Comparison of ENCODE assay signal across 8 mouse cellular contexts in genomic region chr7:81571108-81571940, GRCm38 (mm10). TPM values are rescaled to one million over a fixed set of nuclear protein-coding genes. Genes with fewer than 3 reads are reported as not detected.
DNase-seq lines count a peak whose midpoint lies in the region; ATAC-seq lines count a peak whose summit lies in the region.

Gene Whamm (plus strand): TSS chr7:81571266.

- peak; percentile 93 for DNase-seq in Muller cell, postnatal 12 days (ENCODE audit: inconsistent ontology term)
- peak; percentile 93 for DNase-seq in cerebellum, adult 9-11 months
- peak; percentile 92 to 93 for DNase-seq in frontal cortex, adult 2 months (ENCODE audit: extremely low spot score in 1 of 2, low spot score in 1 of 2)
- DNase-seq in hindbrain, embryonic 11.5 days (ENCODE audit: low spot score), result peak; percentile 89
- peak; percentile 89 to 92 for DNase-seq in layer of hippocampus, postnatal 10 days (ENCODE audit: low spot score in 2 of 2)
- peak; percentile 96 for DNase-seq in lung, postnatal 10 days
- DNase-seq in ovary, postnatal 36 days (ENCODE audit: low spot score), result peak; percentile 86
- DNase-seq in thymus, postnatal 25 days, result peak; percentile 92

- under 1% methylated on average over 88 of the region's 96 CpGs for WGBS in hindbrain, embryonic 11.5 days

- H3K27me3 ChIP-seq in hindbrain, embryonic 11.5 days (ENCODE audit: control insufficient read depth, insufficient read depth, low read length), result no peaks in the 10 kb centered on the region

- H3K4me2 ChIP-seq in hindbrain, embryonic 11.5 days (replicated peaks; ENCODE audit: low read depth, low read length), result peak within 1 kb of the TSS; percentile 47

- peak within 1 kb of the TSS; percentile 95 for H3K27ac ChIP-seq in hindbrain, embryonic 11.5 days (ENCODE audit: low read depth, low read length)

- peak within 1 kb of the TSS; percentile 83 for H3K4me3 ChIP-seq in hindbrain, embryonic 11.5 days (ENCODE audit: low read depth, low read length)

- H3K9ac ChIP-seq in hindbrain, embryonic 11.5 days (ENCODE audit: low read depth, low read length), result peak within 1 kb of the TSS; percentile 79

- H3K9me3 ChIP-seq in hindbrain, embryonic 11.5 days (ENCODE audit: control insufficient read depth, low read length), result no peaks in the 10 kb centered on the region

- 0 out of 2 replicates have a peak, but pooled peaks cover 2% of the 10 kb centered on the region for H3K4me1 ChIP-seq in hindbrain, embryonic 11.5 days (replicated peaks; ENCODE audit: control insufficient read depth, insufficient read depth, low read length)

- peak; percentile 100 for ATAC-seq in hindbrain, embryonic 11.5 days (ENCODE audit: low FRiP score)

- no peaks in the 10 kb centered on the region for H3K36me3 ChIP-seq in hindbrain, embryonic 11.5 days (ENCODE audit: control insufficient read depth, insufficient read depth, low read length)

RNA-seq across cellular contexts. Expression of gene Whamm, which starts in this region (rescaled TPM):
- polyA plus RNA-seq in frontal cortex, adult 2 months (2012; rRNA removed), result 21.4 and 24.2 TPM in 2 replicates
- polyA plus RNA-seq in hindbrain, embryonic 11.5 days (2014; fragmentation: Nextera tagmentation; extraction: Ambion mirVana), result 7.5 and 9.0 TPM in 2 replicates
- 10 to 100 TPM; 15.3 to 19.9 TPM for total RNA-seq in layer of hippocampus, postnatal 10 days (2021)

Comparison
In these comparisons a context has a peak if more than half of its experiments do, and no peak if none do; other contexts are left out.
1. Peak in every context shown above with its lines: DNase-seq, ATAC-seq, H3K4me3 ChIP-seq and H3K27ac ChIP-seq.